Mouse (Mus musculus) bone marrow, adult 2 months (tissue): ENCODE results near the gene Zfp185.

Source experiments
- CTCF ChIP-seq: fragments of 200-500 bp; IDR thresholded peaks from 2 replicates; pipeline ENCODE4 v1.5.1; 2011; ENCODE audit warnings: low read length, control low read depth; ENCODE audit not compliant: control insufficient read depth, insufficient read depth
- POLR2A ChIP-seq: fragments of 200-500 bp; IDR thresholded peaks from 2 replicates; pipeline ENCODE4 v1.6.1; 2011; ENCODE audit warnings: low read depth, mild to moderate bottlenecking, control low read depth, low read length, borderline replicate concordance; ENCODE audit not compliant: control insufficient read depth

DNA sequence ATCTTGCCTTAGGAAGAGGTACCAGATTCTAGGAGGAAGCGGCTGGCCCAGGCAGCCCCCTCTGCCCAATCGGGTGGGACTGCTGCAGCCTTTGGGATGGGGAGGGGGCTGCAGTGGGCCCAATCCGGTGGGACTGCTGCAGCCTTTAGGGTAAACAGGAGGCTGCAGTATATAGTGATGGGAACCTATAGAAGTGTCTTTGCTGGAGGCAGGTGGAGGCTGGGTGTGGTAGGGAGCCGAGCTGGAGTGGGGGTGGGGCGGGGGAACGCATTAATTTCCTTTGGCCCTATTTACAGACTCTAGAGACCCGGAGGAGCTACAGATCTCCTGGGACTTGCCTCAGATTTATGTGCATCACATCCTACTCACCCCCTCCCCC is 77.3 kb downstream of the Zfp185 start, which contains the start of gene Pnma3:
- no peak for TF ChIP-seq CTCF
- TF ChIP-seq POLR2A, result no peak
